Mouse (Mus musculus): ENCODE data around the gene Exoc6b.

GRCm38 (mm10) chr6:84742227-84742626 is 327.1 kb downstream of the Exoc6b start:
- TF ChIP-seq CTCF (IDR thresholded peaks at IDR 0.05; ENCODE audit: low read depth, low read length) (no peak), POLR2AphosphoS5 (IDR thresholded peaks at IDR 0.05; ENCODE audit: insufficient replicate concordance, low read depth, low read length) (no peak), GATA1 (IDR thresholded peaks at IDR 0.05; ENCODE audit: borderline replicate concordance, low read length) (no peak), TAL1 (conservative IDR thresholded peaks at IDR 0.05; ENCODE audit: low read depth, low read length) (no peak)

Measured in G1E (cell line).